In genomic region chr6:47453522-47454130, GRCm38 (mm10) we compare ENCODE assay signal across 8 mouse cellular contexts. TPM values are rescaled to one million over a fixed set of nuclear protein-coding genes. Genes with fewer than 3 reads are reported as not detected.
A peak's percentile ranks its signal among the peaks of the same experiment; 100 is the strongest.
DNase-seq lines count a peak whose midpoint lies in the region; ATAC-seq and TF ChIP-seq lines count a peak whose summit lies in the region.

No protein-coding gene starts in this region.

- TF ChIP-seq CTCF in lung, embryonic 14.5 days (IDR thresholded peaks at IDR 0.05; ENCODE audit: low read depth) = no peak
- TF ChIP-seq CTCF in liver, postnatal 0 days (IDR thresholded peaks at IDR 0.05; ENCODE audit: low read depth) = no peak

- H3K9me3 ChIP-seq in lung, embryonic 14.5 days (ENCODE audit: low read depth, low read length) = no peaks in the 10 kb centered on the region
- H3K9me3 ChIP-seq in forebrain, embryonic 14.5 days (replicated peaks; ENCODE audit: control insufficient read depth, low read length) = no peaks in the 10 kb centered on the region
- H3K9me3 ChIP-seq in intestine, embryonic 16.5 days (ENCODE audit: control insufficient read depth, low read length) = no peaks in the 10 kb centered on the region
- H3K9me3 ChIP-seq in liver, postnatal 0 days (ENCODE audit: low read length) = no peaks in the 10 kb centered on the region

- peak overlapping the region; percentile 99 for H3K27ac ChIP-seq in lung, embryonic 14.5 days (ENCODE audit: low read depth)
- H3K27ac ChIP-seq in forebrain, embryonic 14.5 days (ENCODE audit: low read depth, low read length) = peak overlapping the region; percentile 97
- H3K27ac ChIP-seq in intestine, embryonic 16.5 days (ENCODE audit: low read length) = peak overlapping the region; percentile 98
- peak overlapping the region; percentile 97 for H3K27ac ChIP-seq in liver, postnatal 0 days (ENCODE audit: low read depth)

- ATAC-seq in lung, embryonic 14.5 days (ENCODE audit: insufficient read depth) = peak; percentile 62
- ATAC-seq in forebrain, embryonic 14.5 days = peak; percentile 68
- ATAC-seq in intestine, embryonic 16.5 days = peak; percentile 71
- peak; percentile 57 for ATAC-seq in liver, postnatal 0 days

- TF ChIP-seq EP300 in liver, postnatal 0 days (IDR thresholded peaks at IDR 0.05; ENCODE audit: low read depth) = no peak

- peak overlapping the region; percentile 96 for H3K4me3 ChIP-seq in lung, embryonic 14.5 days (ENCODE audit: low read depth, low read length)
- peak overlapping the region; percentile 97 for H3K4me3 ChIP-seq in forebrain, embryonic 14.5 days (ENCODE audit: low read depth, low read length)
- peak overlapping the region; percentile 98 for H3K4me3 ChIP-seq in intestine, embryonic 16.5 days (ENCODE audit: low read length)
- H3K4me3 ChIP-seq in liver, postnatal 0 days (ENCODE audit: low read depth, low read length) = peak overlapping the region; percentile 81

- under 1% methylated on average over 33 of the region's 42 CpGs for WGBS in lung, embryonic 14.5 days
- WGBS in forebrain, embryonic 14.5 days = under 1% methylated on average over 29 of the region's 42 CpGs
- WGBS in intestine, embryonic 16.5 days = under 1% methylated on average over 42 of the region's 42 CpGs
- WGBS in liver, postnatal 0 days (ENCODE audit: insufficient replicate concordance) = 0% methylated on average over 42 of the region's 42 CpGs

- no peaks in the 10 kb centered on the region for H3K27me3 ChIP-seq in lung, embryonic 14.5 days (ENCODE audit: insufficient read depth, low read length)
- H3K27me3 ChIP-seq in forebrain, embryonic 14.5 days (replicated peaks; ENCODE audit: control insufficient read depth, insufficient read depth, low read length) = no peaks in the 10 kb centered on the region
- H3K27me3 ChIP-seq in intestine, embryonic 16.5 days (replicated peaks; ENCODE audit: control insufficient read depth, insufficient read depth, low read length) = no peaks in the 10 kb centered on the region
- H3K27me3 ChIP-seq in liver, postnatal 0 days (ENCODE audit: insufficient read depth, low read length) = no peaks in the 10 kb centered on the region

- peak overlapping the region; percentile 77 for H3K4me2 ChIP-seq in lung, embryonic 14.5 days
- peak overlapping the region; percentile 85 for H3K4me2 ChIP-seq in forebrain, embryonic 14.5 days (ENCODE audit: low read length)
- H3K4me2 ChIP-seq in intestine, embryonic 16.5 days (ENCODE audit: low read depth, low read length) = peak overlapping the region; percentile 73
- H3K4me2 ChIP-seq in liver, postnatal 0 days (ENCODE audit: low read depth, low read length) = peak overlapping the region; percentile 87

- peak; percentile 88 for DNase-seq in lung, embryonic 14.5 days
- no peak for DNase-seq in lung, adult 18-20 months
- peak; percentile 58 for DNase-seq in adipocyte (ENCODE audit: low spot score)
- peak; percentile 74 for DNase-seq in forebrain, embryonic 14.5 days (ENCODE audit: low spot score)
- peak; percentile 80 for DNase-seq in liver, postnatal 0 days
- DNase-seq in ovary, postnatal 10 days (ENCODE audit: low spot score) = peak; percentile 41
- peak; percentile 84 for DNase-seq in yolk sac, embryonic 10.5 days (ENCODE audit: low spot score)

- H3K36me3 ChIP-seq in lung, embryonic 14.5 days (ENCODE audit: insufficient read depth) = no peaks in the 10 kb centered on the region
- no peaks in the 10 kb centered on the region for H3K36me3 ChIP-seq in forebrain, embryonic 14.5 days (ENCODE audit: control insufficient read depth, insufficient read depth, low read length)
- no peaks in the 10 kb centered on the region for H3K36me3 ChIP-seq in intestine, embryonic 16.5 days (ENCODE audit: control insufficient read depth, insufficient read depth, low read length)
- H3K36me3 ChIP-seq in liver, postnatal 0 days (replicated peaks; ENCODE audit: insufficient read depth, low read length) = no peaks in the 10 kb centered on the region

- peak overlapping the region; percentile 99 for H3K9ac ChIP-seq in lung, embryonic 14.5 days
- H3K9ac ChIP-seq in forebrain, embryonic 14.5 days (ENCODE audit: low read length) = peak overlapping the region; percentile 100
- H3K9ac ChIP-seq in intestine, embryonic 16.5 days (ENCODE audit: low read depth, low read length) = peak overlapping the region; percentile 100
- peak overlapping the region; percentile 99 for H3K9ac ChIP-seq in liver, postnatal 0 days (replicated peaks)

- H3K4me1 ChIP-seq in lung, embryonic 14.5 days (ENCODE audit: insufficient read depth) = no peaks in the 10 kb centered on the region
- H3K4me1 ChIP-seq in forebrain, embryonic 14.5 days (ENCODE audit: control insufficient read depth, insufficient read depth, low read length) = peaks cover 22% of the 10 kb centered on the region
- peaks cover 20% of the 10 kb centered on the region for H3K4me1 ChIP-seq in intestine, embryonic 16.5 days (ENCODE audit: control insufficient read depth, insufficient read depth, low read length)
- peaks cover 16% of the 10 kb centered on the region for H3K4me1 ChIP-seq in liver, postnatal 0 days (ENCODE audit: insufficient read depth)

RNA-seq across cellular contexts. Expression of gene Cul1, which starts 0.4 kb away (rescaled TPM):
- polyA plus RNA-seq in lung, embryonic 14.5 days (2014; fragmentation: Nextera tagmentation; extraction: Ambion mirVana) = 149 and 155 TPM in 2 replicates
- polyA plus RNA-seq in forebrain, embryonic 14.5 days (2014; fragmentation: Nextera tagmentation; extraction: Ambion mirVana) = 161 and 163 TPM in 2 replicates
- 94.2 and 97.6 TPM in 2 replicates for polyA plus RNA-seq in intestine, embryonic 16.5 days (2015; fragmentation: Nextera tagmentation; extraction: Ambion mirVana)
- 45.2 and 45.7 TPM in 2 replicates for polyA plus RNA-seq in liver, postnatal 0 days (2015; fragmentation: Nextera tagmentation; extraction: Ambion mirVana)

Comparison
In these comparisons a context has a peak if more than half of its experiments do, and no peak if none do; other contexts are left out.
1. DNase-seq: peak in lung, embryonic 14.5 days (single experiment), adipocyte (single experiment), forebrain, embryonic 14.5 days (single experiment), liver, postnatal 0 days (single experiment), ovary, postnatal 10 days (single experiment) and yolk sac, embryonic 10.5 days (single experiment); none in lung, adult 18-20 months (0 of 2).
2. Peak in every context shown above with its lines, with median percentiles within 50 percentile points of each other: ATAC-seq, H3K27ac ChIP-seq, H3K4me2 ChIP-seq, H3K4me3 ChIP-seq and H3K9ac ChIP-seq.